18 mouse cellular contexts compared by ENCODE assay signal in the genomic region with DNA sequence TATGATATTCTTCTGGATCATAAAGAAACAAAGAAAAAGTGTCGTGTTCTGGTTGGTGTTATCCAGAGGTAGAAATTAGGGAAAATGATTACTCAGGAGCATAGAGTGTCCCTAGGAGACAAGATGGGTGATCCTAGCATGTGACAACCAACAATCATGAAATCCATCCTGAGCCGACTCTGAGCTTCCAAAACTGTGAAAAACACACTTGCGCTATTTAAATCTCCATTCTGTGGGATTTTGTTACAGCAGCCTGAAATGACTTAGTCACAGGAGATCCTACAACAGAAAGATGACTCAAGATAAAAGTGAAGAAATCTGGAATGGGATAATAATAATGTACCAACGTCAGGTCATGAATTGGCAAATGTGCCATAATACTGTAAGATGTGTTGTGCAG.
DNase-seq lines count a peak whose midpoint lies in the region; ATAC-seq lines count a peak whose summit lies in the region.
"Had no signal": no experiment of that assay in that cellular context is flagged by ENCODE, and none has a peak within 500 bp of the region (broad histone marks: within the 10 kb centered on the region; RNA-seq: fewer than 3 reads in every experiment).

No protein-coding gene starts in this region.

- DNase-seq in frontal cortex, postnatal 10 days (ENCODE audit: low spot score in 2 of 2) = no peak
- DNase-seq in brain, adult 2 months (ENCODE audit: low read depth, low spot score) = peak; percentile 48
- DNase-seq in adrenal gland, adult 2 months = no peak
- DNase-seq: adrenal gland, adult 8-10 months; adrenal gland, postnatal 10 days; adrenal gland, postnatal 14 days; adrenal gland, postnatal 25 days; adrenal gland, postnatal 36 days; B cell, adult 2 months; cerebellum, adult 11 months; cerebellum, adult 11-12 months; cerebellum, adult 18-20 months; cerebellum, adult 2 months; cerebellum, adult 8-10 months had no signal

- peak; percentile 53; the same call in 1 of the 2 replicates for ATAC-seq in frontal cortex, adult (ENCODE audit: low TSS enrichment)
- ATAC-seq: activated CD4-positive, CD25-positive, alpha-beta regulatory T cell, adult 4 months; CD4-positive, CD25-positive, alpha-beta regulatory T cell, adult 4 months; Patski had no signal
